Mouse (Mus musculus) left cerebral cortex, adult 11 months (tissue): Measurements from ENCODE around the gene Tmem248.
A peak's percentile ranks its signal among the peaks of the same experiment; 100 is the strongest.
"Not testable (repeated sequence)": the region's sequence is repeated elsewhere in the genome, so short reads cannot be mapped to it uniquely, and the experiment has no call there.

Experiments
- DNase-seq: peaks from one replicate; pipeline ENCODE4 v3.0.0; 2022; ENCODE audit warnings: low spot score

The Tmem248 gene

DNA sequence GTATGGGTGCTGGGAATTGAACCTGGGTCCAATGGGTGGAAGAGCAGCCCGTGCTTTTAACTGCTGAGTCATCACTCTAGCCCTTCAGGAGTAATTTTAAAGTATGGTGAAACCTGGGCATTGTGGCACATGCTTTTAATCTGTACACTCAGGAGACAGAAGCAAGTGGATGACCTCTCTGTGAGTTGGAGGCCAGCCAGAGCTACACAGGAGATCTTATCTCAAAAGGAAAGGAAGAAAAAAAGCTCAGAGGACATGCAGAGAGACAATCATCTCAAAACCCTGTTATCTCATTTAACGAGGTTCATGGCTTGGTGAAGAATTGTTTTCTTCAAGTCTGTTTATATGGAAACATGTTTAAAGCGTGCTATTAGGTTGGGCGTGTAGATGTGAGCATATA lies 12.9 kb upstream of the Tmem248 start:
- no peak for DNase-seq

DNA sequence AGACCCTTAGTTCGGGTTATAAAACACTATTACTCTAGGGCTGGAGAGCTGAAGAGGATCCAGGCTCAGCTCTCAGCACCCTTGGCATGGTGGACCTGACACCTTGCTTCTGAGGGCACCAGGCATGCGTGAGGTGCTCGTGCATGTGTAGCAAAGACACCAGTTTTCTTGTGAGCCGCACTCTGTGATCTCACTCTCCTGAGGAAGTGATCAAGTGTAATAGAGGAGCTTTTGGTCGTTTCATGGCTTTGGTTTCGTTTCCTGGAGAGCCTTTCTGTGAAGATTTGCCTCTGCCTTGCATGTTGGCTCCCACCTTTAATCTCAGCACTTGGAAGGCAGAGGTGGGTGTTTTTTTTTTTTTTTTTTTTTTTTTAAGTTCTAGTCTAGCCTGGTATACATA lies 12.3 kb upstream of the Tmem248 start:
- no peak for DNase-seq

DNA sequence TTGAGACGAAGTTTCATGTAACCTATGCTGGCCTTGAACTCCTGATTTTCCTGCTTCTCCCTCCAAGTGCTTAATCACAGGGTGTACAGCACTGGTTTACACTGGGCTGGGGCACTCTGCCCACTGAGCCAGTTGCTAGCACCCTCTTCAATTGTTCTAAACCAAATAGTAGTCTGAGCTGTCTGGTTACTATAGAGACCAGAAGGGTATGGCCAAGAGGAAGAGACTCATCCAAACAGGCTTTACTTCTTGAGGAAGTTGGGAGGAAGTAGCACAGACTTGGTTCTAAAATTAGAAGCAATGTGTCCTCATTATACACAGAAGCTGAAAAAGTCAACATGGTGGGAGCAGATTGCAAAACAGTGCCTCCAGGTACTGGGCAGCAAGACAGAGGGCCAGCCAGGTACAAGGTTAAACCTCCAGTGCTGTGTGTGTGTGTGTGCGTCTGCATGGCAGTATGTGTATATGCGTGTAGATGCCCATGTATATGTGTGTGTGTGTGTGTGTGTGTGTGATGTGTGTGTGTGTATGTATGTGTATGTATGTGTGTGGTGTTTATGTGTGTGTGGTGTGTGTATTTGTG lies 11.3 kb upstream of the Tmem248 start:
- no peak for DNase-seq

DNA sequence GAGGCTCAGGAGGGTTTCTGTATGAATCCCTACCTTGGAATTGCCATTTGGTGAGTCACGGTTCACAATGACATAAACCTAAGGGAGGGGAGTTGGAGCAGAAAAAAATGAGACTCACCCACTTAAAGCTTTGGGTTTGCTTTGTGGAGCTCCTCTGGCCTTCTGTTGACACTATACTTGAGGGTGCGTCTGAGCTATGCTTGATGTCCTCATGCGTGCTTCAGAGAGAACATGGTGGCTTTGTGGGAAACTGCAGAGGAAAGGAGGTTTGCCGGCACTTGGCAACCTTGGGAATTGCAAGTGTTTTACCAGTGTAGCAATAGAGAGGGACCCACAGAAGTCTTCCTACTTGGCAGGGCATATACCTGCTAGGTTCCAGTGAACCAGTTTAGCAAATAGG lies 9.6 kb upstream of the Tmem248 start:
- no peak for DNase-seq

DNA sequence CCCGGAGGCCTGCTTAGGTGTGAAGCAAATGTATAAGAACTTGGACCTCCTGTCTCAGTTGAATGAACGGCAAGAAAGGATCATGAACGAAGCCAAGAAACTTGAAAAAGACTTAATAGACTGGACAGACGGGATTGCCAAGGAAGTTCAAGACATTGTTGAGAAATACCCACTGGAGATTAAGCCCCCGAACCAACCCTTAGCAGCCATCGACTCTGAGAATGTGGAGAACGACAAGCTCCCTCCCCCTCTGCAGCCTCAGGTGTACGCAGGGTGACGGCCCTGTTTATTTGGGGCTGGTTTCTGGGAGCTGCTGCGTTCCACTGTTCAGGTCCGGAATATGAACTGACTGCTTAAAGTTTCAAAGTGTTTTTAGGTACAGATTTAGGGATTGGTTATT lies 3.9 kb upstream of the Tmem248 start:
- DNase-seq = no peak

DNA sequence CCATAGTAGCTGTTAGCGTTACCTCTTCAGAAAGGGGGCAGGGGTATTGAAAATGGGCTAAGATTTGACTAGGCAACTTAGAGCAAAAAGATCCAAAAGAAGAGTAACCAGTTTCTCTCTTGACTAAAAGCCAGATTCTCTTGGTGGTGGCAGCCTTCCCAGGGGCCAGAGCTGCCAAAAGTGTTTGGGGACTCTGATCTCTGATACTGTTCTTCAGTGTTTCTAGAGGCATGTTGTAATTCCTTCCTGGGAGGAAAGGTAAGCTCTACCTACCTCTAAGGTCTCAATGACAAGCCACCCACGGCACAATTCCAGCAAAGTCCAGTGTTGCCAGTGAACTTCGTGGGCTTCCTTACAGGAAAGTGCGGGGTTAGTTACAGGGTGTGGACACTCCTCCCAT lies 525 bp downstream of the Tmem248 start:
- DNase-seq = no peak

DNA sequence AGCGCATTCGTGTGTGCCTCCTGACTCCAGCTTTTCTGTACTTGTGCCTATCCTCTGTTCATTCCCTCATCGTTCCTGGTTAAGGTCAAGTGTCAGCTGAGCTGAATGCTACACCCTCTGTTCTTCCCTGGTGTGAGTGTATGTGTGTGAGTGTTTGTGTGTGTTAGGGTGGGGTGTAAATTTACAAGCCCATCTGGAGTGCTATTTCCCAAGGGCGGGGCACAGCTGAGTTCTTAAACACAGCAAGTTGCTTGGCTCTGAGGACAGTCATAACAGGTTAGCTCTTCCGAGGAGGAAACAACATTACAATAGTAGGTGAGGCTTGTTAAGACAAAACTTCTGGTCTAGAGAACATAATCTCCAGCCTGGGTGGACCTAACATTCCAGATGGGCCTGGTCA lies 1.5 kb downstream of the Tmem248 start:
- DNase-seq = no peak

DNA sequence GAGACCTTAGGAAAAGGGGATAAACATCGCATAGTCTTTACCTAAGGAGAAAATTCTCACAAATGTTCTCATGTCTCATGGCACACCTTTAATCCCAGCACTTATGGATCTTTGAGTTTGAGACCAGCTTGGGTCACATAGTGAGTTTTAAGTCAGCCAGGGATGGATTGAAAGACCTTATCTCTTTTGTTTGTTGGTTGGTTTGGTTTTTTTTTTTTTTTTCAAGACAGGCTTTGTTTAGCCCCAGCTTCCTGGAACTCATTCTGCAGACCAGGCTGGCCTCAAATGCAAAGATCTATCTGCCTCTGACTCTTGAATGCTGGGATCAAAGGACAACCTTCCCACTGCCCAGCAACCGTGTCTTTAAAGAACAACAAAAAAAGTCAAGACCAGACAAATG lies 4.4 kb downstream of the Tmem248 start:
- DNase-seq = no peak

DNA sequence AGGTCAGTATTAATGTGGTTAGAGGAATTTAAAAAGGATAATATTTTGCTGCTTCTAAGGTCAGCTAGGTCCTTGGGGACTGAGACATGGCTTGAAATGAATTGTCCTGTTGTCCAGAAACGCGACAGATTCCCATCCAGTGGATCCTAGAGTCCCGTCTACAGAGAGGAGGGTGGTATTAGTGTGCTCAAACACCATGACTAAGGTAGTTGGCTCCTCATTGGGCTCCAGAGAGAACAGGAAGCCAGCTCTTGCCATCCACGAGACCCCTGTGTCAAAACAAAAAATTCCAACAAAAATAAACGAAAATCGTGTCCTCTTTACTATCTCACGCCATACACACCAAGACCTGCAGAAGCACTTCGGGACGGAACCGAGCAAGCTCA lies 4.9 kb downstream of the Tmem248 start:
- DNase-seq = no peak

DNA sequence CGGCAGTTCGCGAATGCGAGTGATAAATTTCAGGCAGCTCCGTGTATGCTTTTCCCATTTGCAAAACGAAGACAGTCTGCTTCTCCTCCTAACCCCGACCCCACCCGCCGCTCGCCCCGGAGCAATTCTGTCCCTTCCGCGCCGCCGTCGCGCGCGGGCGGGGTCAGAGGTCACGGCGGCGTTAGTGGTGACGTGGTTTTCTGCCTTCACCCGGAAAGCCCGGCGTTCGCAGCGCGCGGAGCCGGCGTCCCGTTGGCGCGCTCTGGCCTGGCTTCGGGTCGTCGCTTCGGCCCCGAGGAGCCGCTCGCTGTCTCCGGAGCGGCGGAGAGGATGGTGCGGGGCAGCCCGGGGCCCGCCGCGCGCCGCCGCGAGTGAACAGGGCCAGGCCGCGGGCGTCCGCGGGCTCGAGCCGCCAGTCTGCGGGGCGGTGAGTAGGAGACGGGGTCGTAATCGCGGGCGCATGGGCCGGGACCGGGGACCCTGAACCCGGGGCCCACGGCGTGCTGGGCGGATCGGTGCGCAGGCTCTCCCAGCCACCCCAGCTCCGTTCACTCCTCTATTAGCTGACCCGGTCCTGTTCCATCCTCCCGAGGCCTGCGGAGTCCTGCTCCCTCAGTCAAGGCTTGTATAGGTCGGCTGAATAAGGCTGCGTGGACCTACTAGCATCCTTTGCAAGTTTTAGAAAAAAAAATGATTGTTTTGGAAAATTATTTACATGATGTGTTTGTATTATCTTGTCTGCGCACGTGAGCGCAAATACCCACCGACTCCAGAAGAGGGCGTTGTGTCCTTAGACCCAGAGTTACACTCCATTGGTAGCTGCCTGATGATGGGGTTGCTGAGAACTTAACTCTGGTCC lies 5.5 kb downstream of the Tmem248 start:
- DNase-seq = peak; percentile 87

DNA sequence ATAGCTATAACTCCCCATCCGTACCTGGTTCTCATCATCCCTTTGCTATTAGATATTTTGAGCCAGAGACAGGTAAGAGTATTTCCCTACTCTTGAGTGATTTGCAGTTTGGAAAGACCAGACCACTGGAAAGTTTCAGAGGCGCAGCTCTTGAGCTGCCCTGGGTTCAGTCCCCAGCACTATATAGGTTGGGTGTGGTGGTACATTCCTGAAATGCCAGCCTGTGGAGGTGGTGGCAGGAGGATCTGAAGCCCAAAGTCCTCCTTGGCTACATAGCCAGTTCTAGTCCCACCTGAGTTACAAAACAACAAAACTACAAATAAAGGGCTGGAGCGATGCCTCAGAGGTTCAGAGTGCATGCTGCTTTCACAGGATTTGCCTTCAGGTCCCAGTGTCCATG lies 9.9 kb downstream of the Tmem248 start:
- DNase-seq = no peak

DNA sequence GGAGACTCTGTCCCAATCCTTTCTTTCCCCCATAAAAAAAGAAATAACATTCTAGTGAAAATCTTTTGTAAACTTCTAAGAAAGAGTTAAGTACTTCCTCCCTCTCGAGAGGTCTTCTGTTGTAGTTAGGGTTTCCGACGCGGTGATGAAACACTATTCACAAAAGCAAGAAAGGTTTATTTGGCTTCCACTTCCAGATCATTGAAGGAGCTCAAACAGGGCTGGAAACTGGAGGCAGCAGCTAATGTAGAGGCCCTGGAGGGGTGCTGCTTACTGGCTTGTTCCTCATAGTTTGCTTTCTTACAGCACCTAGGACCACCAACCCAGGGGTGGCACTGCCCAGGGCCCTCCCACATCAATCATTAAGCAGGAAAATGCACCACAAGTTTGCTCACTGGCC lies 11.2 kb downstream of the Tmem248 start:
- no peak for DNase-seq

DNA sequence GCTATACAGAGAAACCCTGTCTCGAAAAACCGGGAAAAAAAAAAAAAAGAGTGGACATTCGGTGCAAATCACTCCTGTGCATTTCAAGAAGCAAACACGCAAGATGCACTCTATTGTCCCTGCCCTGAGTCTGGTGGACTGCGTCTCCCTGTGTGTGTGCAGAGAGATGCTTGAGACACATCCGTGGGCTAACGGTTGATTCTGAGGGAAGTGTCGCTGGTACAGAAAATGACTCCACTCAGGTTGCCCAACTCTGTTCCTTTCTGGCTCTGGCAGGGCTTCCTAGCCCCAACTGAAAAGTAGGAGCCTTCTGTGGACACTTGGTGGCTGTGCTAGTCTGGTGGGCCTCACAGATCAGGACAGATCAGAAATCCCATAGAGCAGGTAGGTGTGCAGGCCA lies 19.4 kb downstream of the Tmem248 start:
- DNase-seq = no peak

DNA sequence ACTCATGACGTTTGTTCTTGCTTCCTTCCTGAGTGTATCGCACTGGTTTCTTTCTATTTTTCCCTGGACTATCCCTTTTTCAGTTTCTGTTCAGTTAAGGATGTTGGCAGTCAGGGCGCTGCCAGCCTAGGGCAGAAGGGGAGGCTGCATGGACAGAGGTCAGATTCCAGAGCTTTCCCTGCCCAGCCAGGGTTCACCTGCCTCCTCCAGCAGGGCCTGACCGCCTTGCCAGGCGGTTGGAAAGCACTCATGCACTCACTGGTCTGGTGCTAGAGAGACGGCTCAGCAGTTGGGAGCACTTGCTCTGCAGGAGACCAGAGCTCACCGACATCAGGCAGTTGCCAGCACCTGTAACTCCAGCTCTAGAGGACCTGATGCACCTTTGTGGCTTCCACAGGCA lies 22.4 kb downstream of the Tmem248 start:
- DNase-seq = no peak

DNA sequence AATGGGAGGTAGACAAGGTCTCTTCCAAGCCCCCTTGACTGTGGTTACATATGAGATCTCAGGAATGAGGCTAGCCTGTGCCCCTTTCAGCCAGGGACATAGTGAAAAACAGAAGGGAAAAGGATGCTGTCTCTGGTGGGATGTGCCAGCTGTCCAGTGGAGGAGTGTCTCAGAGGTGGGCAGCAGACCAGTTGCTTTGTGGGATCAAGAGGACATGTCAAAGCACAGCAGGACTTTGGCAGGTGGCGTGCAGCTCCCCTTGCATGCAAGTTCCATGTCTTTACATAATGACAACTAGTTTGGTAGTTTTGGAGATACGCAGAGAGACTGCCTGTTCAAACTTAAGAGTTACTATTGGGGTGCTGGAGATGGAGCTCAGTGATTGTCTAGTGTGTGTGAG lies 23.0 kb downstream of the Tmem248 start:
- no peak for DNase-seq

DNA sequence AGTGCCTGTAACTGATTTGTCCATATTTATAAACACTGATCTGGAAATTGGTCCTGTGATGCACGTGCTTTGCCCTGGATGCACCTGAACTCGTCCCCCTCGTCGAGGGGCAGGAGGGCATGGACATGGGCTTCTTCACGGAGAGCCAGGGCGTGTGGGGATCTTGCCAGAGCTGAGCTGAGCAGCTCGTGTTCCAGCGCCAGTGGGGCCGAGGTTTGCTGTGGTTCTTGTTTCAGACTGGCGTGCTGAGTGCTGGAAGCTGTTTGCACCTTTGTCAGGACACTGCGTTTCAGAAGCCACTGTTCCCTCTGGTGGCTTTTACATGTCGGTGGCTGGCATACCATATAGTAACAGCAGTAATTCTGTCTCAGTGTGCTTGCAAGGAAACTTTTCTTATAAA lies 24.5 kb downstream of the Tmem248 start:
- DNase-seq = no peak

DNA sequence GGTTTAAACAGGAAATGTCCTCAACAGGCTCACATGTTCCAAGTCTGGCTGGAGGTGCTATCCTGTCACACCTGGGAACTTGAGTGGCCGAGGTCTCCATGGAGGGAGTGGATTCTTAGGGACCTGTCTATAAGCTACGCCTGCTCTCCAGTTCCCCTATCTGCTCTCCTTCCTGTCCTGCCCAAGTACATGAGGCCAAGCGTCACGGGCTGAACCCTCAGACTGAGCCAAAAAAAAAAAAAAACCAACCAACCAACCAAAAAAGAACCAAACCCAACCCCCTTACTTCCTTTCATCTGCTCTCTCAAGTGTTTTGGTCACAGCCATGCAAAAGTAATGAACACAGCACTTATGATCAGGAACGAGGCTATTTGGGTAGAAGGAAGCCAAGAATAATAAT lies 30.9 kb downstream of the Tmem248 start:
- no peak for DNase-seq

DNA sequence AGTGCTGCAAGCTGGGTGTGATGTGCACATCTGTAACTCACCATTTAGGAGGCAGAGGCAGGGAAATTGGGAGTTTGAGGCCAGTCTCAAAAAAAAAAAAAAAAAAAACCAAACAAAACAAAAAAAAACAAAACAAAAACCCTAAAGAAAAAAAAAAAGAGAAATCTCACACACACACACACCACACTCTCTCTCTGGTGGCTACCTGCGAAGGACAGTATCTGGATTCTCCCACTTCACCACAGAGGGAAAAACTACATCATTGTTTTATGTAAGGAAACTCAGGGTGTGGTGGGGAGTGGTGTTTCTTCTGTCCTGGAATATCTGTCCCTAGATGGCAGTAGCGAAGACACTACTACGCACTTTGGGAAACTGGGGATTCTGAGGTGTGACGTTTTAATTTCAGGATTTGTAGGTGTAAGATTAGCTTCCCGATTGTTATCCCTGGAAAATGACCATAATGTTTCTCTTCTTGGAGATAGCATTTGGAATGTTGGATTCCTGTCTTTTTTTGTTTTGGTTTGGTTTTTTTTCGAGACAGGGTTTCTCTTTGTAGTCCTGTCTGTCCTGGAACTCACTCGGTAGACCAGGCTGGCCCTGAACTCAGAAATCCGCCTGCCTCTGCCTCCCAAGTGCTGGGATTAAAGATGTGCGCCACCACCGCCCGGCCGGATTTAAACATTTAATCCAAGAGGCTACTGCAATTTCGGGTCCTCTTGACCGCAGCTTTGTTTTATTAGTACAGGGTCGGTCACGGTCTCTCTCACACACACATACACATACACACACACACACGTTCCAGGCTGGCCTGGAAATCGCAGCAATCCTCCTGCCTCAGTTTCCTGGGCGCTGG lies 37.5 kb downstream of the Tmem248 start:
- DNase-seq = no peak

DNA sequence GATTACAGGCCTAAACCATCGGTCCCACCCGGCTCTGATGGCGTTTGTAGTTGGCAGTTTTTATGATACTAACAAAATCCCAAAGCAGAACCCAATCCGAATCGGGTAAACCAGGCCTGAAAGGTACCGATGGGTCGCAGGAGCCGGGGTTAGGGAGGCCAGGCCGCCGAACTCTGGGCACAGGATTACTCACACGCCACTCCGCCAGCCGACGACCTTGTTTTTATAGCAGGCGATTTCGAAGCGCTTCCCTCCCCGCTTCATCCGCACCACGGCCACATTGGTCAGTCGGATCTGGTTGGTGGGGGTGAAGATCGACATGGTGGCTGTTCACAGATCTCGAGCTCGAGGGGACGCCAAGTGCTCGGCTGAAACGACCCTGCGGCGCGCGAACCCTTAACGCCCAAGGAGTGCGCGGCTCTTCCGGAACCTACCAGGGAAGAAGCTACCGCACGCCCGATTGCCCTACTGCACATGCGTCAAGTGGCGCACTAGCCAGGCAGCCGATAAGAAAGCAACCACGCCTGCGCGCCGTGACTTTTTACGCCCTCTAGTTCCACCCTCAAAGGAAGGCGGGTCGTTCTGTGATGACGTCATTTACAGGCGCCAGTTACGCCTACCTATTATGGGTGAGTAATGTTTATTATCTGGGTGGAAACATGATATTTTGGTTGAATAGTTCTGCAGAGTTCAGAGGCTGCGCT lies 38.3 kb downstream of the Tmem248 start, which contains the start of the genes Sbds and Tyw1:
Sbds (minus strand) TSS at position 514 of the 704 bp plus-strand sequence.
Tyw1 (plus strand) TSS at position 603 of the 704 bp plus-strand sequence.
- DNase-seq = peak; percentile 96

DNA sequence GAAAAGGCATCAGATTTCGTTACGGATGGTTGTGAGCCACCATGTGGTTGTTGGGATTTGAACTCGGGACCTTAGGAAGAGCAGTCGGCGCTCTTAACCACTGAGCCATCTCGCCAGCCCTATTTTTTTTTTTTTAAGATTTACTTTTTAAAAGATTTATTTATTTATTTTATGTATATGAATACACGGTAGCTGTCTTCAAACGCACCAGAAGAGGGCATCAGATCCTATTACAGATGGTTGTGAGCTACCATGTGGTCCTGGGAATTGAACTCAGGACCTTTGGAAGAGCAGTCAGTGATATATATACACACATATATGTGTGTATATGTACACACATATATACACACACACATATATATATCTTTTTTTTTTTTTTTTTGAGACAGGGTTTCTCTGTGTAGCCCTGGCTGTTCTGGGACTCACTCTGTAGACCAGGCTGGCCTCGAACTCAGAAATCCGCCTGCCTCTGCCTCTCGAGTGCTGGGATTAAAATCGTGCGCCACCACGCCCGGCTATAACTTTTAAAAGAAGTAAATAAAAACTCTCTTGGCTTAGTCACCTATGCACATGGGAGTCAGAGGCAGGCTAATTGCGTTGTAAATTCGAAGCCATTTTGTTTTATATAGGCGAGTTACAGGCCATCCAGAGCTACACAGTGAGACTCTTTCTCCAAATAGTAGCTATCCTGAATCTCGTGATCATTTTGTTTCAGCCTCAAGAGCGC lies 39.1 kb downstream of the Tmem248 start:
- not testable (repeated sequence) for DNase-seq

DNA sequence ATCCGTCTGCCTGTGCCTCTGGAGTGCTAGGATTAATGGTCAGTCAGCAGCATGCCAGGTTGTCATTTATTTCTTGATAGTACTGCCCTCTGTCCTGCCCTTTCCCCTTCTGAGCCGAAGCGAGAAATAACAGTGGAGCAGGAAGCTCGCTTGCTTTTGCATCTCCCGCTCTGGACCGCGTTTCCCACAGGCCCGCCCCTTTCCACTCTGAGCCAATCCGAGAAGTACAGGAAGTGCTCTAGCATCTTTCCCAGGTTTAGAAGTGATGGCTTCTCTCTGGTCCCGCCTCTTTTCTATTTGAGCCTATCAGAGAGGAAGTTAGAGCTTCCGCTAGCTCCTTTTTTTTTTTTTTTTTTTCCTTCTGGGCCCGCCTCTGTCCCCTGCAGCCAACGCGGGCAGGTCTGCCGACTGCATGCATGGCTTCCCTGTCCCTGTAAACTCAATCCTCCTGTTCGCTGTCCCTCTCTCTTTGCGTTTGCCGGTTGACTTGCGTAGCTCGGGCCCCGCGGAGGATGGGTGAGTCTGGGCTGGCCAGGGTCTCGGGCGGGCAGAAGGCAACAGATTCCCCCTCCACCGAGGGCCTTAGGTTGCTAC lies 39.9 kb downstream of the Tmem248 start:
- peak; percentile 90 for DNase-seq
